Mouse (Mus musculus): ENCODE results near the gene Tas1r1.

GRCm38 (mm10) chr4:152010707-152011134 is 27.6 kb downstream of the Tas1r1 start:
- TF ChIP-seq GATA1 (IDR thresholded peaks at IDR 0.05; ENCODE audit: low read length) (no peak), TAL1 (IDR thresholded peaks at IDR 0.05; ENCODE audit: low read length) (0 out of 3 replicates have a peak, but pooled peaks have one; percentile 19)

Measured in erythroblast, embryonic 14.5 days (primary cell).